17 mouse cellular contexts compared by ENCODE assay signal in genomic region chr1:194990976-194991375, GRCm38 (mm10).
"Had no signal": no experiment of that assay in that cellular context is flagged by ENCODE, and none has a peak within 500 bp of the region (broad histone marks: within the 10 kb centered on the region; RNA-seq: fewer than 3 reads in every experiment).

No protein-coding gene starts in this region.

- H3K4me1 ChIP-seq: midbrain, embryonic 10.5 days; midbrain, embryonic 12.5 days; neural tube, embryonic 13.5 days; neural tube, embryonic 15.5 days; stomach, embryonic 15.5 days had no signal

- DNase-seq: lung, adult 18-20 months; lung, embryonic 14.5 days; lung, postnatal 10 days; lung, postnatal 4 days; midbrain, embryonic 14.5 days; right cerebral cortex, postnatal 14 days; thymus, adult 2 months; thymus, postnatal 25 days; thymus, postnatal 4 days had no signal

- H3K9ac ChIP-seq: lung, embryonic 14.5 days; midbrain, embryonic 12.5 days; neural tube, embryonic 13.5 days; neural tube, embryonic 15.5 days; stomach, embryonic 15.5 days had no signal

- H3K27ac ChIP-seq: midbrain, embryonic 10.5 days; midbrain, embryonic 12.5 days; neural tube, embryonic 13.5 days; neural tube, embryonic 15.5 days; stomach, embryonic 15.5 days; stomach, postnatal 0 days had no signal

- ATAC-seq: midbrain, embryonic 16.5 days had no signal

- H3K9me3 ChIP-seq: midbrain, embryonic 10.5 days; midbrain, embryonic 12.5 days; neural tube, embryonic 13.5 days; neural tube, embryonic 15.5 days; stomach, embryonic 15.5 days had no signal

- H3K36me3 ChIP-seq: midbrain, embryonic 10.5 days; midbrain, embryonic 12.5 days; neural tube, embryonic 13.5 days; neural tube, embryonic 15.5 days; stomach, embryonic 15.5 days had no signal

- H3K27me3 ChIP-seq: midbrain, embryonic 12.5 days; neural tube, embryonic 13.5 days; neural tube, embryonic 15.5 days; stomach, embryonic 15.5 days had no signal

- H3K4me3 ChIP-seq: midbrain, embryonic 10.5 days; midbrain, embryonic 12.5 days; myocyte; neural tube, embryonic 13.5 days; neural tube, embryonic 15.5 days; stomach, embryonic 15.5 days had no signal

- H3K4me2 ChIP-seq: lung, embryonic 14.5 days; midbrain, embryonic 12.5 days; neural tube, embryonic 13.5 days; neural tube, embryonic 15.5 days; stomach, embryonic 15.5 days had no signal
